Mouse (Mus musculus) neutrophil, adult 83 days (primary cell): ENCODE data around the gene Olfr1318. TPM values are rescaled to one million over a fixed set of nuclear protein-coding genes. Genes with fewer than 3 reads are reported as not detected.

Experiments
- total RNA-seq, 2 experiments: library from RNA; stranded (reverse); gene quantifications; one replicate each; pipeline ENCODE4 v1.2.4; 2023

Gene Olfr1318
- total RNA-seq: not detected

DNA sequence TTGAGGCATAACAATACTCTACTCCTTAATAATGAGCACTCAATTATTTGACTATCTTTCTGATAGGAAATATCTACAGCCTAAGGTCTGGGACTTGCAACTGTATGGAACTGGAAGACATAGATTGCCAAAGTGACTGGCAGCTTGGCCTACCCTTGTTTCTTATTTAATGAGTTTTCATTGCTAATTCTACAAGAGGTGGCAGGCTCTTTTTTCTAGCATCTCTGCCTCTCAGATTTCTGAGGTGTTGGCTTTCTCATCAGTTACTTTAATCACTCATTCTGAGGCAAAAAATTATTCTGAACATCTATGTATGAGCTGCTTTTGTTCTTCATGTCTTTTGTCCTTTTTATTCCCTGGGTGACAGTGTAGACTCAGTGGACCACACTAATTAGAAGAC, at the start of gene Olfr1318:
Gene Olfr1318, plus strand, starts transcription at position 301 of the 400 bp plus-strand sequence.

DNA sequence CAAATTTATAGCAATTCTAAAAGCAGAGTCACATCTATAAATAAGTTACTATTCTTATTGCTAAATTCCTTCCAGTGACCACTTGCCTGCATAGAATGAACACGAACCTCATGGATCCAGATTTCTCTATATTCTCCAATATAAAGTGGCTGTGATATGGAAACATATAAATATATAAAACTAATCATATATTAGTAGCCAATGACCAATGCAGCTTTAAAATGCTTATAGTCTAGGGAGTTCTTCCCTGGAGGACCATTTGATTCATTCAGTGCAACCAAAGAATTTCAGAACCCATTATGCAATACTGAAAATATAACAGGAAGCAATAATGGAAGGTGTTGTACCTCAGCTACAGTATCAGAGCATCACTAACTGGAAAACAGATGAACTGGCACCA, 38.7 kb upstream of the Olfr1318 start, which contains the start of gene Olfr1315-ps1:
Gene Olfr1315-ps1, minus strand, starts transcription at position 101 of the 400 bp plus-strand sequence.

GRCm38 (mm10) chr2:112134877-112135276, 19.1 kb upstream of the Olfr1318 start, which contains the start of gene Olfr1316:
Olfr1316 (minus strand) TSS chr2:112134977.

GRCm38 (mm10) chr2:112140029-112140428, 14.0 kb upstream of the Olfr1318 start, which contains the start of gene Olfr1317:
Olfr1317 (plus strand) TSS chr2:112140329.

Other genes starting within 250 kb of the Olfr1318 start
- gene Olfr1306, start 237.9 kb upstream of the Olfr1318 start, total RNA-seq: not detected
- gene Olfr1307, start 204.8 kb upstream of the Olfr1318 start, total RNA-seq: under 1 TPM; 0.04 to 0.11 TPM
- not detected for gene Olfr1308, start 189.3 kb upstream of the Olfr1318 start, total RNA-seq
- not detected for gene Olfr1309, start 163.9 kb upstream of the Olfr1318 start, total RNA-seq
- not detected for gene Olfr1310, start 141.5 kb upstream of the Olfr1318 start, total RNA-seq
- gene Olfr1311, start 129.8 kb upstream of the Olfr1318 start, total RNA-seq: not detected
- not detected for gene Olfr1312, start 104.0 kb upstream of the Olfr1318 start, total RNA-seq
- not detected for gene Olfr1313, start 76.4 kb upstream of the Olfr1318 start, total RNA-seq
- gene Olfr1314, start 57.4 kb upstream of the Olfr1318 start, total RNA-seq: not detected
- not detected for gene Olfr1315-ps1, start 38.8 kb upstream of the Olfr1318 start, total RNA-seq
- gene Olfr1316, start 19.2 kb upstream of the Olfr1318 start, total RNA-seq: not detected
- gene Olfr1317, start 13.9 kb upstream of the Olfr1318 start, total RNA-seq: not detected
- 10 to 100 TPM; 63.2 to 79.0 TPM for gene Lpcat4, start 85.3 kb downstream of the Olfr1318 start, total RNA-seq
- gene Nutm1, start 105.1 kb downstream of the Olfr1318 start, total RNA-seq: not detected
- 10 to 100 TPM; 19.7 to 26.5 TPM for gene Nop10, start 107.7 kb downstream of the Olfr1318 start, total RNA-seq
- gene Slc12a6, start 111.6 kb downstream of the Olfr1318 start, total RNA-seq: 100 to 1,000 TPM; 182 to 212 TPM
- gene Gm21985, start 112.1 kb downstream of the Olfr1318 start, total RNA-seq: not detected
- 10 to 100 TPM; 17.2 to 23.2 TPM for gene Emc4, start 213.8 kb downstream of the Olfr1318 start, total RNA-seq
- 1 to 10 TPM; 6.8 to 7.0 TPM for gene Katnbl1, start 225.0 kb downstream of the Olfr1318 start, total RNA-seq